Mouse (Mus musculus) urinary bladder, postnatal 25 days (tissue): ENCODE data around the gene Slc4a4.

Experiments used
- DNase-seq: peaks from one replicate; pipeline ENCODE4 v3.0.0; 2022; ENCODE audit warnings: low spot score

Gene Slc4a4

DNA sequence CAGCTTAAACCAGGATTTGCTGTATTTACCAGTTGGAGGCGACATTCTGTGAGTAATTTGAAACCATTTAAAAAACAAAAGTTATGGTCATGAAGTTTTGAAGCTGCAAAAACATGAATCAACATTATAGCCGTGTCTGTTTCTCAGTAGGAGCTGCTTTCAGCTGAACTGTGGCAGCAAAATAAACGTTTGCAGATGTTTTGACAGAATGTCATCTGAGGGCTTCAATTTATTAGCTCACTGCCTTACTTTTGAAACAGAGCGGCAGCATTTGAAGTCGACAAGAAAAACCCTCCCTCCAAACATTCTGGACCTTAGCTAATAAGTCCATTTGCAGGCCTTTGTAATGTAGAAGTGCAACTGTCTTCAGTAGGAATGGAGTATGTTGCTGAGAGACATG lies 123.5 kb downstream of the Slc4a4 start:
- no peak for DNase-seq

DNA sequence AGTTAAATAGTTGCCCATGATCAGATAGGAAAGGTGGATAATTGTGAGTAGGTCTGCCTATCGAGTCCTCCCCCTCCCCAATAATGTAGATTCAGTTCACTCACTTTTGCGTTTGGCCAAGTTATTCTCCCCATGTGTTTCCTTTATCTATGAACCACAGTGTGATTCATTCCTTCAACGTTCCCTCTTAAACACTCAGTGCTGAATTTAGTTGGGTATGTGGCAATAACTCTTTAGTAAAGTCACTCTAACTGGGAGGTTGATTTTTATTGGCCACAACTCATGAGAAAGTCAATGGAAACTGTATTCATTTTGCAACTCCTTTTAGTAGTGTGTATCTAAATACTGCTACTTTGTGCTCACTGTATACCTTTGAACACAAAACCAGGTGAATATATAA lies 125.8 kb downstream of the Slc4a4 start:
- no peak for DNase-seq

DNA sequence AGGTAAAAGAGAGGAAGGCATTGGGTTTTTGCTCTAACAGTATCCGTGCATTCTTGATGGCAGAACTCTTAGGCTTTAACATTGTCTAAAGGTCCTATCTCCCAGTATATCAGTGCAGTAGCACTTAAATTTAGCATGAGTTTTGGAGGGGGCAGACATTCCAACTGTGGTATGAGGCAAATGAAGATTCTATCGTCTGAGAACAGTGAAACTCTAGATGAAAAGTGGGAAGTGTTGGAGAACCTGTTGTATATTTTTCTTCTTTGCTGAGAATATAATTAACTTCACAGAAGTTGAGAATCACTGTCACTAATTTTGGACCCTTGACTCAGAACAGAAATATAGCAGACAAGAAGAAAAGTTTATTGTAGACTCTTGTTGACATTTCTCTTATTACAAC lies 128.2 kb downstream of the Slc4a4 start:
- DNase-seq, result no peak

DNA sequence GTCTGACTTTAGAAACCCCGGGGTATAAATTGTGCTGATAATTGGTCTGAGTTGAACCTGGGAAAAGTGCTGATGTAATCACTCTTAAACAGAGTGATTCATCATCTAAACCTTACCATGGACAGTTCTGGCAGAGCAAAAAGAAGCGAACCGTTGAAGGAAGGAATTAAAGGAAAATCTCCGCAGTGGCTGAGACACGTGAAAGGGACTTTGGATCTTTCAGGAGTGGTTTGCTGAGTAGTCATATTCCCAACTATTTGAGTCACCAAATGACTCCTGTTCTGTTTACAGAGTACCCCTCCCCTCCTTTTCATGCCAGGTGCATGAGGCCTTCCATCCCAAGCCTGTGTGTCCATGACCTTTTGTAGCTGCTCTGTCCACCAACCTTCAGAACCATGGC lies 129.3 kb downstream of the Slc4a4 start:
- DNase-seq, result no peak

DNA sequence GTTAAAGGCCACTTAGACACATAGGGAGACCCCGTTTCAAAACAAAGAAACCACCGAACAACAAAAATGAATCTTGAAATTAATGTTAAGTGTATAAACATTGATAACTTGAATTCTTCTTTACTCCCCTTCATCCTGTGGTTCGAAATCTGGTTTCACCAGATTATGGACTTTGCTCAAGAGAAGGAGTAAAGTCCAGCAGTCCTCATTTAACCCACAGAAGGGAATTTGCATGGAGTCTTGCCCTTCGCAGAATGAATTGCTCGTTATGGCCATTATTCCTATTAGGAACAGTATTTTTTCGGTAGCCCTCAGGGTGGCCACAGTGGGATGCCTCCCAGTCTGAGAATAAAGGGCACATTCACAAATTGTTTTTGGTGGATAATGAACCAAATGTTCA lies 131.9 kb downstream of the Slc4a4 start:
- no peak for DNase-seq

DNA sequence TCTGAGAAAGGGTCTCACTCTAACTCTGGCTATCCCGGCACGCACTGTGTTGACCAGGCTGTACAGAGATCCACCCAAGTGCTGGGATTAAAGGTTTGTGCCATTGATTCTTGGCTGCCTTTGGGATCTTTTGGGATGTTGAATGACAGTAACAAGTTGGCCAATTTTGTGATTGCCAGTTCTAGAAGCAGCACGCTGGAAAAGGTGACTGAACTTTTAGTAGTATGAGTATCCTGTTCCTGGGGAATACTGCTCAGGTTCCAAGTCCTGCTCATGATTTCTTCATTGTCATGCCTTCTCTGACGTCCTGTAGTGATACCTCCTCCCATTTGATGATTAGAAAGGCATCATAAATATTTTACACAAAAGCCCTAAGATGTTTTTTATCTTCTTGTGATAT lies 137.8 kb downstream of the Slc4a4 start:
- DNase-seq, result no peak

DNA sequence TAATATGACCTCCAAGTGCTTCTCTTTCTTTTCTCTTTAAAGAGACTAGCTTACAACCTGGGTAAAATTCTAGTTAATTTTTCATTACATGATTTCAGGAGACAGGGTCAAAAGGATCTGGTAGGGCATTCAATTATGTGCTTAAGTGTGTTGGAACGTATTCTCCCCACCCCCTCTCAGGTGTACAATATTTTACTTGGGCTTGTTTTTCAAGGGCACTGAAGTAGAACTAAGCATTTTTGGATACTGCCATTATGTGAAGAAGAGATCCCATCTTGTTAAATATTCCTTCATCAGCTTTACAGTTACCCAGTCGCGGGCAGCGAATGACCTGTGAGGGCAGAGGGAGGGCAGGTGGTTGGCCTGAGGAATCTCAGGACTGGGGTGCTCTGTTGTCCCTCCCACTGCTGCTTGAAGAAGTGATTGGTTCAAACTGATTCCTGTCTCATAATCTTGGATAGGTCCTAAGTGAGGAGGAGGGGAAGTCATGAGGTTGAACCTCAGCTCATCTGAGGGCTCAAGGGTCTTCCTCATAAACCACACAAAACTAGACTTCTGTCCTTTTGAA lies 141.0 kb downstream of the Slc4a4 start:
- no peak for DNase-seq

DNA sequence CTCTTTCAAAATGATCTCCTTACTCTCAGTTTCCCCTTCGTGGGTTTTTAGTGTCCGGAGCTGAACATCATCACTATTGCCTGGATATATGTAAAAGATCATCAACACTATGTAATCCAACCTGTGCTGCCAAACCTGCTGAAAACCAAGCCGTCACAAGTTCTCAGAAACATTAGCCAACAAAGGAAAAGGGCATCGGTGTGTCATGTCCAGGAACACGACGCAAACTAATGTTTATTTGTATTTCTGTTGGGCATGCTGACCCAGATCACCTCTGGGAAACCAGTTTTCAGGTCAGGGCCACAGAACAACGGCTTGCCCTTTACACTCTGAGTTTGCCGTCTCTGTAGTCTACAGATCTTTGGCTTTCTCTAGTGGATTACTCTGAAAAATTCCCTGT lies 146.0 kb downstream of the Slc4a4 start:
- no peak for DNase-seq

DNA sequence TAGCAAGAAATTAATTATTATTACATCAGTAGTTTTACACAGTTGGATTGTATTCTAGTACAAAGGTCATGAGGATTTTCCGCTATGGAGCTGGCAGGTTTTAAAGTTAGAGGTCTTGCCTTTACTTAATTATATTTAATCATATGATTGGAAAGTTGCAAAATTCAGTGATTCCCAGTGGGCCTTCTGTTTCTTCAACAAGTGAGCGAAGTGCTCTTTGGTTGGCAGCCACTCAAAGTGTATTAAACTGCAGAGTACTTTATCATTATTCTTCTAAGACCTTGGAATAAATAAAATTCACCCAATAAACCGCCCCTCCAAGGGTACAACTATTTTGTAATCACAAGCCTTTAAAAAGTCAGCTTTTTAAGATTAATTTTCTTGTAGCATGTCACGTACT lies 146.6 kb downstream of the Slc4a4 start:
- no peak for DNase-seq

DNA sequence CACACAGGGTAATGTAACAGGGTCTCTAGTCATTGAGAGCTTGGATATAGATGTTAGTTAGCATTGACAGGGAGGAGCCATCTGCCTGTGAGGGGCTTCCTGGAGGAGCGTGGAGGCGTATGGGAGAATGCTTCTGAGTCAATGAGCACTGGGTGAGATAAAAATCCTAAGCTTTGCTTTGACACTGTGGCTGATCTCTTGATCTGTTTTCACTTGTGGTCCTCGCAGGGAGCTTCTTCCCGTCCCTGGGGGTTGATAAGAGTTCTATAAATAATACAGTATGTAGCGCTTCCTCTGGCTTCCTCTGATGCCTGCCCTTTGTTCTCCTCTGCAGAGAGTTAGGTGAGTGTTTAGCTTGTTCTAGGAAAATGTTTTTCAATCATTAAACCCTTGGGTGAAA lies 149.5 kb downstream of the Slc4a4 start:
- DNase-seq, result no peak

DNA sequence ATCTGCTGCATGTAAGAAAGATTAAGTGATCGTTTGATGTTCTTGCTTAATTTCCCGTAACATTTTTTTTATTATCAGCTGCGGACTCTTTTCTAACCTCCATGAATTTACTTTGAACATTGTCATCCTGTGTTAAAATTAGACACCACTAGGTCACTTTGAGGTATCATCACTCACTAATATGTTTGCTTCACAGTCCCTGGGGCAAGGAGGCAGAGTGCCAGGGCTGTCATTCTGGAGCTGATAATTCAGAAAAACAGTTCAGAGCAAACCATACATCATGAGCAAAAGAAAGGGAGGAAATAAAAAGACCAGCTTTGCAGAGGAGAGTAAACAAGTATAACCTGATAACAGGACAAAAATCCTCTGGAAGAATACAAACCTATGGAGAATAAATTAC lies 154.2 kb downstream of the Slc4a4 start:
- no peak for DNase-seq

DNA sequence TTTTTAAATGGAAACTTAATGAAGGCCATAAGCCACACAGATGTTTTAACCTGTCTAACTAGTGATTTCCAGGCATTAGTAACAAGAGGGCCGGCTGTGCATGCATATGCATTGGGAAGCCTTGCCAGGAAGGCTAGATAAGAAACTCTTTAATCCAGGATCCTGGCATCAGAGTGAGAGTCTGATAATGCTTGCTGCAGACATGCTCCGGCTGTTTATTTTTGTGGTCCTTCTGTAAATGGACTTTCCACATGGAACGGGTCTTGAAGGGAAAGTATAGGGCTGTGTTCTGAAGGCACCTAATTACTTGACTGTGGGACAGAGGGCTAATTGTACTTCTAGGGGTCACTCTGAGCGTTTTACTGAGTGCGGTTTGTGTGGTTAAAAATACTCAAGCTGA lies 157.2 kb downstream of the Slc4a4 start:
- DNase-seq, result no peak

DNA sequence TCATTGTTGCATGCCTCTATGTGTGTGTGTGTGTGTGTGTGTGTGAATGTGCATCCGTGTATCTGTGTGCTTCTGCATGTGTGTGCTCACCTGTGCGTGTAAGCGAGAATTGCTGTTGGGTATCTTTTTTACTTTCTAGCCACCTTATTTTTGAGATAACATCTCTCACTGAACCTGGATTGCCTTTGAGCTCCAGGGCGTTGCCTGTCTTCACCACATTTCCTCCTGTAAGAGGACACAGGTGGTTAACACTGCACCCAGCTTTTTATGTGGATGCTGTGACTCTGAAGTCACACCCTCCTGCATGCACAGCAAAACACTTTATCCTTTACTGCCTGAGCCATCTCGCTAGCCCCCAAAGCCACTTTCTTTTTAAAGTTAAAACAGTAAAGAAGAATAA lies 158.2 kb downstream of the Slc4a4 start:
- no peak for DNase-seq

DNA sequence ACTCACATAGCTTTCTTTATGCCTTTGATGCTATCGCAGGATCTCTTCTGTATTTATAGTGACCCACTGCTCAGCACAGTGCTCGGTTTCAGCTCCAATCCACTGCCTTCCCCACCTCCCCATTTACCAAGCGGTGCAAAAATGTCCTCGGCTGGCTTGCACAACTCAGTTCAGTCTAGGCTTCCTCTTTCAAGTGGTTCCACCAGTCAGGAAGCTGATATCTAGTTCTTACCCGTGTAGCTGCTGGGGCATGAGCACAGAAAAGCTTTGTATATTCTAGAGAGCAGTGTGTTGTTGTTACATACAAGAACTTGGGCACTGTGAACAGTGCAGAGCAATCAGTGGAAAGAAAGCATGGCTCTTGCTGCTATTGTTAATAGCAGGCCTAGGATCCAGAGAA lies 165.0 kb downstream of the Slc4a4 start:
- DNase-seq, result no peak

DNA sequence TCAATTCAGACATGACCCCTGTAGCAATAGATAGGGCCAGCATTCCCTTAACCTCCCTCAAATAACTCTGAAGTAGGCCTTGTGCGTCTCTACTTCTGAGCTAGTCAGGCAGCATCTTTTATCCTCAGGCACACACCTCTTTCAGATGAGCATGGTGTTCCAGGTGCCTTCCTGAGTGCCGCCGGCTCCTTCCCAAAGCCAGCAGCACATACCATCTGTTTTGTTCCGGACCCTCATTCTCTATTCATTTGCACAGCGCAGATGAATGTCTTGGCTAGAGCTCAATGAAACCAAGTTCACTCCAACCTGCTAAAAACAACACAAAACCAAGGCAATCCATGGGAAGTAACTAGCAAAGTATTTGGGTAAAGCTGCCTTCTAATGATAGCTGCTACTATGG lies 165.6 kb downstream of the Slc4a4 start:
- no peak for DNase-seq

DNA sequence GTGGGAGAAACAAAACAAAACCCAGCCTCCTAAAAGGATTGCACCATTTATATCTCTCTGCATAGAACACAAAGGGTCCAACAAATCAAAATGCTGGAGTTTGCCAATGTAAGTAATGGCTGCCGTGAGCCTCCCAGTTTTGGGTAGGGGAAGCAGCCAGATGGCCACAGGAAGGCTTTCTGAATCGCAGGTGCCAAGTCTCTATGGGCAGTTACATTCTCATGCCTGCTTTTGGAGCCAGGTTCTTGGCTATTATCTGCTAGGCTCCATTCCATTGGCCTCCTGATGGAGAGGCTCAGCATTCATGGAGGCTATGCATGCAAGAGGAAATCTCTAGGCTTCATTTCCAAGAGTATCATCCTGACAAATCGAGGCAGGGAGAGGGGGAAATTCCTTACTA lies 169.0 kb downstream of the Slc4a4 start:
- no peak for DNase-seq

DNA sequence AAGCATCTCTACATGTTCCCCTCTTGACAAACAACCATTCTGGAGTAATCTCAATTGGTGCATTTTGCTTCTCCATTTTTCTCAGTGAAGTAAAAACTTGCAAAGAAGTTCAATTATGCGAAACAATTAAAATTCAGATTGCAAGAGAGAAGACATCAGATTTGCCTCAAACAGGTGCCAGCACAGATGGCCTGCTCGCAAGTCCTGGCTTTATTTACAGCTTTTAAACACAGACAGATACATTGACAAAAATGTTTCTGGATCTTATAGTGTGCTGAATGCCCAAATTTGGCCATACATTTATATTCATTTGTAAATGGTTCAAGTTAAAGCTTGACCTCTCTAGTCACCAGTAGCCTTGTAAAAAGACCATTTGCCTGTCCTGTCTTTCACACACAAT lies 169.8 kb downstream of the Slc4a4 start:
- DNase-seq, result no peak

DNA sequence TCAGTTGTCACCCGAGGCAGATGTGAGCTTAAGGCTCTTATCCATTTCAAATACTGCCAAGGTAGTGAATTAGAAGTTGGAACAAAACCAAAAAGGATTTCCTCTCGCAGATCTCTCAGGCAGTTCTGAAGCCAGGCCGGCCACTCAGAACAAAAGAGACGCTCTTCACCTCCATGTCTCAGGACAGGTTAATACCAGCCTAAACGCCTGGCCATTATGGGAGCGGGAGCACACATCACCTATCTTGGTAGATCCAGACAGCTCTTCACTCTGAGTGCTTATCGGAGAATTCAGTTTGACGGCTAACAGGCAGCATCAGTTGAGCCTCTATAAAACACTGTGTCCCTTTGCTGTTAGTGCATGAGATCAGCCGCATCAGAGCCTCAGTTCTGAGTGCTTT lies 174.5 kb downstream of the Slc4a4 start:
- no peak for DNase-seq

DNA sequence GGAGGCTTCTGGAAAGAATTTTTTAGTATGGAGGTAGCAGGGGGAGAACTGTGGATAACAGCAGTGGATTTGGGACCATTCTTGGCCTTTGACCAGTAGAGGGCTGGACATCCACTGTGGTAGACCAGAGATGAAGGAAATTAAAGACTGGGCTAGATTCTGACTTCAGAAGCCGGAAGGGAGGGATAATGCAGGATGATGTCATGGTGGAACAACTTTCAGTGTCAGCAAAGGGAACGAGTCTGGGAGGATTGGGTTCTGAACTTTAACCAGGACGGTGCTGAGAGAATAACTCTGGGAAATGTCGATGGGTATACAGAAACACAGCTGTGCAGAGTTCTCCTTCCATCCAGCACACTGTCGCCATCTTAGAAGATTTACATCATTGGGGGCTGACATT lies 175.7 kb downstream of the Slc4a4 start:
- DNase-seq, result no peak

DNA sequence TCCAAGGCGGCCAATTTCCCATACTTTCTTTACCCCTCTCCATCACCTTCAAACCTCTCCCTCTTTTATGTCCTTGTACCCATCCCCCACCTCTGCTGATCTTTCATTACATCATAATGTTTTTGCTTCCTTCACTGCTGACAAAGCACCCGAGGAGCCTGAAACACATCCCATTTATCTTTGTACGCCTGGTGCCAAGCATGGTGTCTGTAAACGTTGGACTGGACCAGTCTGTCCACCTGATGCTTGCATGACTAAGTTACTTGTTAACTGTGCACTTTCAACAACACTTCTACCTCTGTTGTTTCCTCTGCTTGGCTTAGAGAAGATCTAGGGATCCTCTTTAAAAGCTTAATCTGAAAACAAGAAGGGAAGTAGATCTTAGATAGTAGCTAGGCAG lies 180.5 kb downstream of the Slc4a4 start:
- DNase-seq, result no peak

DNA sequence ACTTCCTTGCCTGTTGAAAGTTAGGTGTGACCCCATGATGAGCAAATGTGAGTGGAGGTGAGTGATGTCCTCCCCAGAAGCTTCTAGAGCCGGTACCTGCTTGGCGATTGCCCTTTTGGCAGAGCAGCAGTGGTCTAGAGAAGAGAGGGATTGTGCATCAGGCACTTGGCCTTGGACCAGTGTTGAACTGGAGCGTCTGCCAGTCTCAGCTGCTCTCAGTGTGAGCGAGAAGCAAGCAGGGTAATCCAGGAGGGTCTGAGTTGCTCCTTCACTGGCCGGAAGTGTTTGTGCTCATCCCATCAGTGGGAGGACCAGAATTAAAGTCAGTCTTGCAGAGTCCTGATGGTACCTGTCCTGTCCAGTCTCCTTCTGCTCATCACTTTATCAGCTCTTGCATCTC lies 181.5 kb downstream of the Slc4a4 start:
- no peak for DNase-seq

DNA sequence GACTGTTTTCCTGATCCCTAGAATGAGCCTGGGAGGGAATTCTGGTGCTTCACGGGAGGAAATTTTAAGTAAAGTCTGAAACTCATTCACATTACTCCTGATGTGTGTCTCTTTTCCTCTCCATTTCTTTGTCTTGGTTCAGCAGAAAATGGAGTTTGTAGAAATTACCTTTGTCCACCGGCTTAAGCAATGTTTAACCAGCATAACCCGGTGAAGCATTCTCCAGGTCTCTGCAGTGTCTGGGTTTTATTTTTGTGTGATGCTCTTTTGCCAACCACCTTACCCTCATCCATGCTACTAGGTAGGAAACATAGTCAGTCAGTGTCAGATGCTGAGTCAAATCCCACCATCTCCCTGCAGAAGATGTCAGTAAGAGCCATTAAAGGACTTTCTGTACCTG lies 183.4 kb downstream of the Slc4a4 start:
- no peak for DNase-seq

DNA sequence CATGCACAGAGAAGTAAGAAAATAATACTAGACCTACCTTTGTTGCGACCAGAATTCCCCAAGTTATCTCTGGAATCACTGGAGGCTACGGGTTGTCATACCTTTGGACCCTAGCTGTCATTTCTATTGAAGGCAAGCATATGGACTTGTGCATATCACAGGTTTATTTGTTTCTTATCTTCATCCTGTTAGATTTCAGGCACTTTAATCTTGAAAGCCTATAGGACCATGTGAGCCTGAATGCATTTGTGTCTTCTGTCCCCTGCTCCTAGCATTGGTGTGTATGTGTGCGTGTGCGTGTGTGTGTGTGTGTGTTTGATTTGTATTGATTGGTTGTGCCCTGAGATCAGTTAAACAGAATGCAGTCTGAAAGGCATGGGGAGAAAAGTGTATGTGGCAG lies 185.3 kb downstream of the Slc4a4 start:
- DNase-seq, result no peak

DNA sequence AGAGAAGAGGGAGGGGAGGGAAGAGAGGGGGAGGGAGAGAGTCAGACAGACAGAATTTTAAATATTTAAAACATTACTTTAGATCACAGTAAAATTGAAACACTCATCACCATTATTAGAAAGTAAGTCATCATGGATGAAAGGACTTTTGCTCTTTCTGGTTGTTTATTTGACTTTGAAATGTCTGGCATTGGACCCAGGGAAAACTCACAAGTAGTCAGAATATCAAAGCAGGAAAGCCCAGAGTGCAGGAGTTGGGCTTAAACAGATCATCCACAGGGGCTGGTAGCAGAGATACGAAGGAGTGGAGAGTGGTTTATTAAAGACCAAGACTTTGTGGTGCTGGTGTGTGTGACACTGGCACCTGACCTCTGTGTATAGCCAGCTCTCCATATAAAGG lies 191.1 kb downstream of the Slc4a4 start:
- no peak for DNase-seq

DNA sequence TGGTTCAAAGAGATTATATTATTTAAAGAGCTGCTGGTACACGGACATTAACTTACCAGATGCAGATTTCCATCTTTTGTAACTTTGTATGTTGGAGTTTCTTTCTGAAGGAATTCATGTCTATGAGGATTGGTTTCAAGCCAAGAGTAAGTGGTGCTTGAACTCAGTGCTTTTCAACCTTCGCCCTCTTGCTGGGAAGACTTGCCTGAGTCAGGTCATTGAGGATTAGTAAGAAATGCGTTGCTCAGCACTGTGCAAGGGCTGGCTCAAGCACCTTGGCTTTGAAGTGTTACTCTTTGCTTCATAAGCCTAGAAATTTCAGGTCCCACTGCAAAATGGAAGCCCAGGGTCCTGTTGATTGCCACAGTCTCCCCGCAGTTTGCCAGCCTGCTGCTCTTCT lies 196.9 kb downstream of the Slc4a4 start:
- no peak for DNase-seq
